Mouse (Mus musculus): ENCODE measurements at regions not wholly inside any gene's neighbourhood (a gene's known extent, or its start where the extent isn't known, plus 50 kb on each side); places are given as distances from the start of the nearest gene placed in this dataset.

DNA sequence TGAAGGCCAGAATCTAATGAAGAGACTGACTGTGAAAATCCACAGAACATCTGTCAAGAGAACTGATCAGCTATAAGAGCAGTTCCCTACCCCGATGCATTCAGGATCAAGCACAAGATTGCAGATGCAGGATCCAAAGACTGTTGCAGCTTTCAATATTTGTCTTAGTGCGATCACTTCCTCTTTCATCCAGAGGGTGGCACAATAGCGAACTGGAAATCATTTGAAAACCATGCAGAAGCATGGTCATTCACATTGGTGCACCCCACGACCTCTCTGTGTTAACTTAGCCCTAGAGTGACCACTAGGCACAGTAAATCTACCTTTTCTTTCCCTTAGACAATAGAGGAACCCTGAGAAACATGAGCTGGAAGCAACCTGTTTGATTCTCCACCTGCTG, 55.8 kb upstream of the Pak3 start:
- peak; percentile 11 for DNase-seq (ENCODE audit: extremely low read depth, low read depth)

DNA sequence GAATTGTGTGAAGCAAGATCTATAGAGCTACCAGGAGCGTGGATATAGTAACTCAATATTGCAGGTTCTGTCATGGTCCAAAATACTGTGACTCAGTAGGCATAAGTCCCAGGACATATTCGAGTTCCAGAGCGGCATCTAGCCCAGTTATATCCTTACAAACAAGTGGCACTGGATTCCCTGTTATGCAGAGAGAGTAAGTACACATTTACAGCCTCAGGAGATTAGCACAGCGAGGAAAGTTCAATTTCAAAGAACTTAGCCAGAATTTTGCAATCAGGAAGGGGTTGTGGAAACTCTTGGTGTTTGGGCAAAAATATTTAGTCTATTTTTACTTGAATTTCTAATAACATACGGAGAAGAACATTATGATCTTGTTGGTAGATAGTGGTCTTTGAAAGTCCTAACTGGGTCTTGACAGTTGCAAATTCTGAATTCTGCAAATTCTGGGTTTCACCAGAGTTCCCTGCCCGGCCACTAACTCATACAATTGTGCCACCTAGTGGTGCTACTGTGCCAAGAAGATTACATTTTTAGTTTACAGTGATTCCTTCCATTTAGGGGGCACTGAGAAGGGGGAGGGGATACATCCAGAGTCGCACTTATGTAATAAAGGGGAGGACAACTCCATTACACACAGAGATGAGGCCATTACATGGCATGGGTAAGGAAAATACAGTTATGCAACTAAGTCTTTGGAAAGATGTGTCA, 54.7 kb upstream of the Chrdl1 start:
- no peak for DNase-seq (ENCODE audit: extremely low read depth, low read depth)

DNA sequence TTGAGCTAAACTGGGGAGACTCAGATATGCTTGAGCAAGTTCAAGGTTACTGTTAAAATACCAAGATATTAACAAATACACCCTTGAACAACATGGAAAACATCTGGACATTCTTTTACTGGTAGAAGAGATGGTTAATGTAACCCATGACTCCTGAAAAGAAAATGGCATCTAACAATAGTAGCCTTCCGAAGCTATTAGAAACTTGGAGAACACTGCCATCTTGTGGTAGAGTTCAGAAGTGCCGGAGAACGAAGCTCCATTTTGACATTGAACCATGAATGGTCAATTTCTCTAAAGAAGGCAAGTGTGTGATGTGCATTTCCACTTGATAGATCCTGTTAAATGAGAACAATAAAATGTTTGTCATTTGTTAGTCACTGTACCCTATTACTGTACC, 50.5 kb upstream of the Chrdl1 start:
- peak; percentile 34 for DNase-seq (ENCODE audit: extremely low read depth, low read depth)
